Mouse (Mus musculus): ENCODE data around the gene St6galnac5.

The St6galnac5 gene

DNA sequence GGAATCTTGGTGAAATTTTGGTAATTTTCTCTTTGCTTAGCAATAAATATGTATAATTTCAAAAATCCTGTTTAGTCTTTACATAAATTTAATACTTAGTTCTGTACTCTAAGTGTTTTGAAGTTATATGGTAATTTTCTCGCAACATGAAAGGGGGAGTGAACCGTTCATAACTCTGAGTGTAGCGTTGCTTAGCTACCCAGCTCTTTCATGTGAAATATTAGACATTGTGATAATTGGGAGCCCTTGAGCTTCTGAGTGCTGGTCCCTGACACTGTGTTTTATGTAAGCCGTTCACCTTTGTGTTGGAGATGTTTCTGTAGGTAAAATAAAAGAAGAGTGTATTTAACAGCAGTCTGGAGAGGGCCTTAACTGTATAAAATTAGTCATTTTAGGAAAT is 202.2 kb downstream of the St6galnac5 start:
- Histone ChIP-seq H3K27me3 (ENCODE audit: insufficient read depth, low read length) (no peaks in the 10 kb centered on the region), H3K9me3 (ENCODE audit: low read length) (no peaks in the 10 kb centered on the region), H3K36me3 (ENCODE audit: insufficient read depth, low read length) (no peaks in the 10 kb centered on the region), H3K4me3 (replicated peaks; ENCODE audit: low read length) (no peak overlapping the region), H3K4me1 (replicated peaks; ENCODE audit: low read depth, low read length) (no peaks in the 10 kb centered on the region)
- TF ChIP-seq POU5F1 (IDR thresholded peaks at IDR 0.05; ENCODE audit: borderline replicate concordance, low read length) = no peak
- TF ChIP-seq NANOG (IDR thresholded peaks at IDR 0.05; ENCODE audit: borderline replicate concordance, low read length) = no peak
- TF ChIP-seq CTCF (conservative IDR thresholded peaks at IDR 0.05; ENCODE audit: low read length) = no peak

- no peaks in the 10 kb centered on the region for H3K36me3 ChIP-seq (ENCODE audit: insufficient read depth, low read length)
- no peaks in the 10 kb centered on the region for H3K4me1 ChIP-seq (replicated peaks; ENCODE audit: low read depth, low read length)
- H3K4me3 ChIP-seq (replicated peaks; ENCODE audit: low read length) = no peak overlapping the region
- TF ChIP-seq CTCF (conservative IDR thresholded peaks at IDR 0.05; ENCODE audit: low read length) = no peak
- TF ChIP-seq NANOG (IDR thresholded peaks at IDR 0.05; ENCODE audit: borderline replicate concordance, low read length) = no peak
- no peak for TF ChIP-seq POU5F1 (IDR thresholded peaks at IDR 0.05; ENCODE audit: borderline replicate concordance, low read length)
- no peaks in the 10 kb centered on the region for H3K27me3 ChIP-seq (ENCODE audit: insufficient read depth, low read length)
- no peaks in the 10 kb centered on the region for H3K9me3 ChIP-seq (ENCODE audit: low read length)
Observed at GRCm38 (mm10) chr3:152776872-152777540, 205.0 kb downstream of the St6galnac5 start.

- Histone ChIP-seq H3K4me3 (replicated peaks; ENCODE audit: low read length) (no peak overlapping the region), H3K4me1 (replicated peaks; ENCODE audit: low read depth, low read length) (no peaks in the 10 kb centered on the region), H3K36me3 (ENCODE audit: insufficient read depth, low read length) (no peaks in the 10 kb centered on the region), H3K9me3 (ENCODE audit: low read length) (no peaks in the 10 kb centered on the region), H3K27me3 (ENCODE audit: insufficient read depth, low read length) (no peaks in the 10 kb centered on the region)
- TF ChIP-seq POU5F1 (IDR thresholded peaks at IDR 0.05; ENCODE audit: borderline replicate concordance, low read length) = no peak
- TF ChIP-seq NANOG (IDR thresholded peaks at IDR 0.05; ENCODE audit: borderline replicate concordance, low read length) = no peak
- no peak for TF ChIP-seq CTCF (conservative IDR thresholded peaks at IDR 0.05; ENCODE audit: low read length)
Observed at GRCm38 (mm10) chr3:152776363-152776762, 205.7 kb downstream of the St6galnac5 start.

GRCm38 (mm10) chr3:152770056-152770455 is 212.0 kb downstream of the St6galnac5 start:
- H3K9me3 ChIP-seq (ENCODE audit: low read length) = no peaks in the 10 kb centered on the region
- TF ChIP-seq NANOG (IDR thresholded peaks at IDR 0.05; ENCODE audit: borderline replicate concordance, low read length) (no peak), CTCF (conservative IDR thresholded peaks at IDR 0.05; ENCODE audit: low read length) (no peak)
- peaks cover 2% of the 10 kb centered on the region; the same call in 1 of the 2 replicates for H3K4me1 ChIP-seq (replicated peaks; ENCODE audit: low read depth, low read length)
- no peaks in the 10 kb centered on the region for H3K27me3 ChIP-seq (ENCODE audit: insufficient read depth, low read length)
- no peak overlapping the region for H3K4me3 ChIP-seq (replicated peaks; ENCODE audit: low read length)
- H3K36me3 ChIP-seq (ENCODE audit: insufficient read depth, low read length) = peaks cover 27% of the 10 kb centered on the region

DNA sequence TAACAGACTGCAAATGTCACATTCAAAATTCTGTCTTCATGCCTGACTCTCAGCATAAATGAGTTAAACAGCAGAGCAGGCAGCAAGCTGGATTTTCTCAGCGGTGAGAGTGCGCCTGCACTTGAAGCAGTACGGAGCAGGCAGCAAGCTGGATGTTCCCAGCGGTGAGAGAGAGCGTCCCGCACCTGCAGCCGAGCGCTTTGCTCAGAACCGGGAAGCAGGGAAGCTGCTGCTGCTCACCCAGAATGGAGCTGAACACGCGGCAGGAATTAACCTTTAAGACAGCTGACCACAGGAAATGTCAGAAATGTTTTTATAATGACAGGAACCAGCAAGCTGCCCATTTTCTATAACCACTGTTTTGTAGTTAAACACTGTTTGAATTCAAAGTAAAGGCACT is 214.6 kb downstream of the St6galnac5 start:
- no peak for TF ChIP-seq POU5F1 (IDR thresholded peaks at IDR 0.05; ENCODE audit: borderline replicate concordance, low read length)
- no peak for TF ChIP-seq NANOG (IDR thresholded peaks at IDR 0.05; ENCODE audit: borderline replicate concordance, low read length)
- no peak for TF ChIP-seq CTCF (conservative IDR thresholded peaks at IDR 0.05; ENCODE audit: low read length)
- Histone ChIP-seq H3K9me3 (ENCODE audit: low read length) (no peaks in the 10 kb centered on the region), H3K4me3 (replicated peaks; ENCODE audit: low read length) (no peak overlapping the region), H3K4me1 (replicated peaks; ENCODE audit: low read depth, low read length) (peaks cover 17% of the 10 kb centered on the region), H3K36me3 (ENCODE audit: insufficient read depth, low read length) (peaks cover 27% of the 10 kb centered on the region), H3K27me3 (ENCODE audit: insufficient read depth, low read length) (no peaks in the 10 kb centered on the region)

Measured in E14TG2a.4 (cell line).